Mouse (Mus musculus) liver (tissue): ENCODE data around the gene Fam151a.
"Not testable (repeated sequence)": the region's sequence is repeated elsewhere in the genome, so short reads cannot be mapped to it uniquely, and the experiment has no call there.

ENCODE experiments used
- DNase-seq: peaks from one replicate; pipeline ENCODE4 v3.0.0-alpha.2; 2020; ENCODE audit warnings: mixed read lengths

Gene Fam151a

GRCm38 (mm10) chr4:106778116-106778788, 44.6 kb downstream of the Fam151a start:
- peak; percentile 61 for DNase-seq

GRCm38 (mm10) chr4:106780045-106780444, 46.4 kb downstream of the Fam151a start:
- DNase-seq: no peak

GRCm38 (mm10) chr4:106783137-106783536, 49.4 kb downstream of the Fam151a start:
- DNase-seq: no peak

GRCm38 (mm10) chr4:106784806-106785205, 51.1 kb downstream of the Fam151a start:
- DNase-seq: no peak

- DNase-seq: no peak
Observed at GRCm38 (mm10) chr4:106785345-106785744, 51.7 kb downstream of the Fam151a start.

GRCm38 (mm10) chr4:106785753-106786540, 52.3 kb downstream of the Fam151a start:
- peak; percentile 52 for DNase-seq

GRCm38 (mm10) chr4:106787830-106788229, 54.1 kb downstream of the Fam151a start:
- peak; percentile 66 for DNase-seq

GRCm38 (mm10) chr4:106788627-106789026, 54.9 kb downstream of the Fam151a start:
- DNase-seq: no peak

GRCm38 (mm10) chr4:106789705-106790104, 56.0 kb downstream of the Fam151a start:
- DNase-seq: no peak

- not testable (repeated sequence) for DNase-seq
Observed at GRCm38 (mm10) chr4:106790218-106790617, 56.5 kb downstream of the Fam151a start.

- DNase-seq: peak; percentile 52
Observed at GRCm38 (mm10) chr4:106790938-106791337, 57.2 kb downstream of the Fam151a start.

- DNase-seq: peak; percentile 82
Observed at GRCm38 (mm10) chr4:106792276-106792675, 58.6 kb downstream of the Fam151a start.

- not testable (repeated sequence) for DNase-seq
Observed at GRCm38 (mm10) chr4:106793826-106794225, 60.1 kb downstream of the Fam151a start.

GRCm38 (mm10) chr4:106794247-106794646, 60.6 kb downstream of the Fam151a start:
- peak; percentile 49 for DNase-seq

GRCm38 (mm10) chr4:106795289-106795688, 61.6 kb downstream of the Fam151a start:
- DNase-seq: no peak
